Comparison of ENCODE assay signal across 9 mouse cellular contexts in the genomic region with DNA sequence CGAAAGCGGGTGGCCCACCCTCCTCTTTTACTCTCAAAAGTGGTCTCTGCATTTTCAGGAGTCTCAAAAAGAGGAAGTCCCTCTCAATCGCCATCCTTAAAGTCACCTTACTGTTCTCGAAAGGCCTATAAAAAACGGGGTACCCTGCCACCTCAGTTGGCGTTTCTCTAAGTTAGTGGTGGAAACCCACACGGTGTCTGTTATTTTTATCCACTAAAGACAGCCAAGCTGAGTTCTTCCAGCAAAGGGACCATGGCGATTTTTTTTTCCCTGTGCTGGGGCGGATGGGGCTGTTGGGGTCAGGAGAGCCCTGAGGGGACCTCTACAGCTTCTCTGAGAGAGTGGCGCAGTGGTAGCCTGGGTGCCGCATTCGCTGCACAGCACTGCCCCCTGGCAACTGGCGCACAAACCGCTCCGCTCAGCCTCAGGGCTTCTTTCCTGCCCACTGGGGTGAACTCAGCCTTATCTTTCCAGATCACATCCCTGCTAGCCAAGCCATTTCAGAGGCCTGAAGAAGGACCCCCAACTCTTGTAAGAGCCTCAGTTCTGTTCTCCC. TPM values are rescaled to one million over a fixed set of nuclear protein-coding genes. Genes with fewer than 3 reads are reported as not detected.
A peak's percentile ranks its signal among the peaks of the same experiment; 100 is the strongest.
DNase-seq lines count a peak whose midpoint lies in the region; ATAC-seq lines count a peak whose summit lies in the region.
"Had no signal": no experiment of that assay in that cellular context is flagged by ENCODE, and none has a peak within 500 bp of the region (broad histone marks: within the 10 kb centered on the region; RNA-seq: fewer than 3 reads in every experiment).

No protein-coding gene starts in this region.

- peak; percentile 46 for DNase-seq in gastrocnemius, postnatal 10 days
- no peak for DNase-seq in gastrocnemius, postnatal 25 days
- DNase-seq in MN1 (ENCODE audit: low spot score) = peak; percentile 65
- peak; percentile 28 to 53 for DNase-seq in layer of hippocampus, postnatal 36 days
- peak; percentile 32 for DNase-seq in urinary bladder, adult 2 months (ENCODE audit: low spot score)

- H3K27me3 ChIP-seq in embryonic facial prominence, embryonic 13.5 days = peaks cover 75% of the 10 kb centered on the region
- peaks cover 54% of the 10 kb centered on the region for H3K27me3 ChIP-seq in hindbrain, embryonic 16.5 days (replicated peaks; ENCODE audit: control insufficient read depth, insufficient read depth, low read length)
- H3K27me3 ChIP-seq in midbrain, embryonic 13.5 days = peaks cover 78% of the 10 kb centered on the region

- H3K9me3 ChIP-seq in embryonic facial prominence, embryonic 13.5 days = no peaks in the 10 kb centered on the region
- H3K9me3 ChIP-seq in hindbrain, embryonic 16.5 days (ENCODE audit: control insufficient read depth, low read length) = no peaks in the 10 kb centered on the region
- no peaks in the 10 kb centered on the region for H3K9me3 ChIP-seq in midbrain, embryonic 13.5 days

- peak; percentile 62; the same call in 1 of the 2 replicates for ATAC-seq in embryonic facial prominence, embryonic 13.5 days (ENCODE audit: insufficient number of reproducible peaks, insufficient read depth, low FRiP score, low TSS enrichment, low read depth)
- peak; percentile 79 for ATAC-seq in hindbrain, embryonic 16.5 days
- peak; percentile 86 for ATAC-seq in midbrain, embryonic 13.5 days

- 3% methylated on average over 15 of the region's 15 CpGs for WGBS in embryonic facial prominence, embryonic 13.5 days
- WGBS in hindbrain, embryonic 16.5 days = 5% methylated on average over 15 of the region's 15 CpGs
- WGBS in midbrain, embryonic 13.5 days = 2% methylated on average over 15 of the region's 15 CpGs

- 0 out of 2 replicates have a peak, but pooled peaks cover 10% of the 10 kb centered on the region for H3K4me1 ChIP-seq in embryonic facial prominence, embryonic 13.5 days
- peaks cover 4% of the 10 kb centered on the region for H3K4me1 ChIP-seq in hindbrain, embryonic 16.5 days (ENCODE audit: control insufficient read depth, insufficient read depth, low read depth, low read length)
- peaks cover 5% of the 10 kb centered on the region; the same call in 1 of the 2 replicates for H3K4me1 ChIP-seq in midbrain, embryonic 13.5 days (replicated peaks)

- no peak overlapping the region for H3K27ac ChIP-seq in embryonic facial prominence, embryonic 13.5 days
- no peak overlapping the region for H3K27ac ChIP-seq in hindbrain, embryonic 16.5 days (ENCODE audit: low read depth, low read length)
- H3K27ac ChIP-seq in midbrain, embryonic 13.5 days = no peak overlapping the region

- H3K4me2 ChIP-seq in embryonic facial prominence, embryonic 13.5 days = no peak overlapping the region
- H3K4me2 ChIP-seq in hindbrain, embryonic 16.5 days (ENCODE audit: low read length) = no peak overlapping the region
- no peak overlapping the region for H3K4me2 ChIP-seq in midbrain, embryonic 13.5 days (replicated peaks)

- no peak overlapping the region for H3K4me3 ChIP-seq in embryonic facial prominence, embryonic 13.5 days
- no peak overlapping the region for H3K4me3 ChIP-seq in hindbrain, embryonic 16.5 days (ENCODE audit: low read length)
- no peak overlapping the region for H3K4me3 ChIP-seq in midbrain, embryonic 13.5 days (replicated peaks)

- no peaks in the 10 kb centered on the region for H3K36me3 ChIP-seq in embryonic facial prominence, embryonic 13.5 days
- no peaks in the 10 kb centered on the region for H3K36me3 ChIP-seq in hindbrain, embryonic 16.5 days (ENCODE audit: control insufficient read depth, insufficient read depth, low read length)
- H3K36me3 ChIP-seq in midbrain, embryonic 13.5 days = no peaks in the 10 kb centered on the region

- H3K9ac ChIP-seq in embryonic facial prominence, embryonic 13.5 days = no peak overlapping the region
- no peak overlapping the region for H3K9ac ChIP-seq in hindbrain, embryonic 16.5 days (ENCODE audit: low read depth, low read length)
- no peak overlapping the region for H3K9ac ChIP-seq in midbrain, embryonic 13.5 days (replicated peaks)

RNA-seq across cellular contexts. Expression of a gene that starts 22.8 kb away (rescaled TPM):
- not detected for total RNA-seq in gastrocnemius, postnatal 10 days (2021)
- not detected for total RNA-seq in gastrocnemius, postnatal 25 days (2021)
- polyA plus RNA-seq in embryonic facial prominence, embryonic 13.5 days (2015; fragmentation: Nextera tagmentation; extraction: Ambion mirVana) = not detected in 2 replicates
- polyA plus RNA-seq in hindbrain, embryonic 16.5 days (2015; fragmentation: Nextera tagmentation; extraction: Ambion mirVana) = 0.05 and 0.11 TPM in 2 replicates
- total RNA-seq in layer of hippocampus, postnatal 36 days (2021) = not detected
- not detected in 2 replicates for polyA plus RNA-seq in midbrain, embryonic 13.5 days (2015; fragmentation: Nextera tagmentation; extraction: Ambion mirVana)
- not detected in 2 replicates for polyA plus RNA-seq in urinary bladder, adult 2 months (2012; rRNA removed)
- polyA plus RNA-seq: heart, embryonic 16.5 days had no signal

RNA-seq across cellular contexts. Expression of a gene that starts 26.3 kb away (rescaled TPM):
- total RNA-seq in gastrocnemius, postnatal 10 days (2021) = not detected
- total RNA-seq in gastrocnemius, postnatal 25 days (2021) = not detected
- not detected in 2 replicates for polyA plus RNA-seq in embryonic facial prominence, embryonic 13.5 days (2015; fragmentation: Nextera tagmentation; extraction: Ambion mirVana)
- polyA plus RNA-seq in hindbrain, embryonic 16.5 days (2015; fragmentation: Nextera tagmentation; extraction: Ambion mirVana) = 0.31 TPM in 1 of 2 replicates, not detected in the other
- 1 to 10 TPM; 1.1 to 2.1 TPM for total RNA-seq in layer of hippocampus, postnatal 36 days (2021)
- 0.32 and 0.40 TPM in 2 replicates for polyA plus RNA-seq in midbrain, embryonic 13.5 days (2015; fragmentation: Nextera tagmentation; extraction: Ambion mirVana)
- polyA plus RNA-seq in urinary bladder, adult 2 months (2012; rRNA removed) = not detected in 2 replicates
- polyA plus RNA-seq: heart, embryonic 16.5 days had no signal
